Comparison of ENCODE assay signal across 9 mouse cellular contexts in the genomic region with DNA sequence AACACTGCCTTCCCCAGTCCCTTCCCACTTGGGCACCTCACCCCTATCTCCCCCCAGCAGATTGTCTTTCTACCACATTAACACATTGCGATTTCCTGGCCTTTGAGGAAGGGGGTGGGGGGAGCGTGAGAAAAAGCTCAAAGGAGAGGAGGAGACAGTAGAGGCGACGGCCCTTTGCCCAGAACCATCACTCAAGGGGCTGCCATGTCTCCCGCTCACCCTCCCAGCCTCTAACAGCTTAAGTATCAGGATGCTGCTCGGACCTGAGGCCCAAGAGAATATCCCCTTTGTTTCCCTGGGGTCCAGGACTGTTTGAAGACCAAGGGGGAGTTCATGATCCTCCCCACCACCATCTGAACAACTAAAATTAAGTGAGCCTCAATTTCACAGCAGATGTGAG. TPM values are rescaled to one million over a fixed set of nuclear protein-coding genes. Genes with fewer than 3 reads are reported as not detected.
DNase-seq lines count a peak whose midpoint lies in the region; ATAC-seq and TF ChIP-seq lines count a peak whose summit lies in the region.
"Had no signal": no experiment of that assay in that cellular context is flagged by ENCODE, and none has a peak within 500 bp of the region (broad histone marks: within the 10 kb centered on the region; RNA-seq: fewer than 3 reads in every experiment).

No protein-coding gene starts in this region.

- WGBS in lung, postnatal 0 days = 5% methylated on average over 5 of the region's 6 CpGs
- 14% methylated on average over 6 of the region's 6 CpGs for WGBS in lung, adult 2 months
- WGBS in forebrain, embryonic 14.5 days = 2% methylated on average over 6 of the region's 6 CpGs
- WGBS in limb, embryonic 15.5 days = 6% methylated on average over 6 of the region's 6 CpGs
- 5% methylated on average over 6 of the region's 6 CpGs for WGBS in stomach, embryonic 16.5 days

- H3K9me3 ChIP-seq in lung, postnatal 0 days (ENCODE audit: low read length) = no peaks in the 10 kb centered on the region
- H3K9me3 ChIP-seq in forebrain, embryonic 14.5 days (replicated peaks; ENCODE audit: control insufficient read depth, low read length) = no peaks in the 10 kb centered on the region
- no peaks in the 10 kb centered on the region for H3K9me3 ChIP-seq in limb, embryonic 15.5 days
- H3K9me3 ChIP-seq in stomach, embryonic 16.5 days (replicated peaks; ENCODE audit: control insufficient read depth, low read length) = no peaks in the 10 kb centered on the region

- no peak for TF ChIP-seq CTCF in lung, postnatal 0 days (IDR thresholded peaks at IDR 0.05)
- no peak for TF ChIP-seq CTCF in lung, adult 2 months (IDR thresholded peaks at IDR 0.05; ENCODE audit: insufficient read depth, low read length)

- no peaks in the 10 kb centered on the region for H3K36me3 ChIP-seq in lung, postnatal 0 days (ENCODE audit: insufficient read depth, low read length)
- H3K36me3 ChIP-seq in forebrain, embryonic 14.5 days (ENCODE audit: control insufficient read depth, insufficient read depth, low read length) = no peaks in the 10 kb centered on the region
- H3K36me3 ChIP-seq in limb, embryonic 15.5 days = no peaks in the 10 kb centered on the region
- H3K36me3 ChIP-seq in stomach, embryonic 16.5 days (ENCODE audit: control insufficient read depth, insufficient read depth, low read length) = no peaks in the 10 kb centered on the region

- ATAC-seq in lung, postnatal 0 days = no peak
- ATAC-seq in forebrain, embryonic 14.5 days = no peak
- no peak for ATAC-seq in limb, embryonic 15.5 days (ENCODE audit: insufficient number of reproducible peaks, low FRiP score, low TSS enrichment, low read depth)
- no peak for ATAC-seq in stomach, embryonic 16.5 days (ENCODE audit: insufficient read depth, low FRiP score)

- H3K27ac ChIP-seq in lung, postnatal 0 days (ENCODE audit: low read length) = no peak overlapping the region
- H3K27ac ChIP-seq in forebrain, embryonic 14.5 days (ENCODE audit: low read depth, low read length) = no peak overlapping the region
- H3K27ac ChIP-seq in limb, embryonic 15.5 days = no peak overlapping the region
- no peak overlapping the region for H3K27ac ChIP-seq in stomach, embryonic 16.5 days (ENCODE audit: low read length)
- H3K27ac ChIP-seq: macrophage had no signal

- no peak for TF ChIP-seq POLR2A in lung, adult 2 months (IDR thresholded peaks at IDR 0.05; ENCODE audit: borderline replicate concordance, extremely low read depth, low read depth, low read length)

- DNase-seq in lung, postnatal 0 days (ENCODE audit: low spot score) = no peak
- DNase-seq in lung, adult 2 months = no peak
- DNase-seq in forebrain, embryonic 14.5 days (ENCODE audit: low spot score) = no peak
- no peak for DNase-seq in thymus, postnatal 36 days
- DNase-seq in adrenal gland, postnatal 25 days = no peak
- DNase-seq: cerebellum, adult 8-10 months had no signal

- H3K4me2 ChIP-seq in lung, postnatal 0 days (replicated peaks; ENCODE audit: low read depth, low read length) = peak overlapping the region; percentile 22; the same call in 1 of the 2 replicates
- H3K4me2 ChIP-seq in forebrain, embryonic 14.5 days (ENCODE audit: low read length) = 0 out of 2 replicates have a peak overlapping the region, but pooled peaks have one; percentile 20
- no peak overlapping the region for H3K4me2 ChIP-seq in limb, embryonic 15.5 days
- H3K4me2 ChIP-seq in stomach, embryonic 16.5 days (ENCODE audit: low read depth, low read length) = no peak overlapping the region

- H3K27me3 ChIP-seq in lung, postnatal 0 days (replicated peaks; ENCODE audit: insufficient read depth, low read length) = peaks cover 94% of the 10 kb centered on the region
- peaks cover 97% of the 10 kb centered on the region for H3K27me3 ChIP-seq in forebrain, embryonic 14.5 days (replicated peaks; ENCODE audit: control insufficient read depth, insufficient read depth, low read length)
- H3K27me3 ChIP-seq in limb, embryonic 15.5 days = peaks cover 98% of the 10 kb centered on the region
- H3K27me3 ChIP-seq in stomach, embryonic 16.5 days (ENCODE audit: control insufficient read depth, insufficient read depth, low read length) = peaks cover 91% of the 10 kb centered on the region

- H3K4me1 ChIP-seq in lung, postnatal 0 days (ENCODE audit: insufficient read depth, low read depth, low read length) = peaks cover 16% of the 10 kb centered on the region; the same call in 1 of the 2 replicates
- H3K4me1 ChIP-seq in lung, adult 2 months (ENCODE audit: control insufficient read depth, insufficient read depth, low read length) = 0 out of 2 replicates have a peak, but pooled peaks cover 3% of the 10 kb centered on the region
- H3K4me1 ChIP-seq in forebrain, embryonic 14.5 days (ENCODE audit: control insufficient read depth, insufficient read depth, low read length) = peaks cover 13% of the 10 kb centered on the region
- H3K4me1 ChIP-seq in limb, embryonic 15.5 days = peaks cover 52% of the 10 kb centered on the region
- peaks cover 17% of the 10 kb centered on the region; the same call in 1 of the 2 replicates for H3K4me1 ChIP-seq in stomach, embryonic 16.5 days (ENCODE audit: control insufficient read depth, insufficient read depth, low read length)

- no peak overlapping the region for H3K9ac ChIP-seq in lung, postnatal 0 days (replicated peaks; ENCODE audit: low read depth)
- H3K9ac ChIP-seq in forebrain, embryonic 14.5 days (ENCODE audit: low read length) = 0 out of 2 replicates have a peak overlapping the region, but pooled peaks have one; percentile 1
- H3K9ac ChIP-seq in limb, embryonic 15.5 days = no peak overlapping the region
- no peak overlapping the region for H3K9ac ChIP-seq in stomach, embryonic 16.5 days (ENCODE audit: low read length)

- no peak for TF ChIP-seq EP300 in lung, postnatal 0 days (IDR thresholded peaks at IDR 0.05)

- peak overlapping the region; percentile 25; the same call in 1 of the 2 replicates for H3K4me3 ChIP-seq in lung, postnatal 0 days (ENCODE audit: low read depth, low read length)
- H3K4me3 ChIP-seq in lung, adult 2 months (replicated peaks; ENCODE audit: extremely low read depth, low read depth, low read length) = no peak overlapping the region
- peak overlapping the region; percentile 35 for H3K4me3 ChIP-seq in forebrain, embryonic 14.5 days (ENCODE audit: low read depth, low read length)
- 0 out of 2 replicates have a peak overlapping the region, but pooled peaks have one; percentile 5 for H3K4me3 ChIP-seq in limb, embryonic 15.5 days
- 0 out of 2 replicates have a peak overlapping the region, but pooled peaks have one; percentile 0 for H3K4me3 ChIP-seq in stomach, embryonic 16.5 days (replicated peaks; ENCODE audit: low read length)

RNA-seq across cellular contexts. Expression of a gene that starts 1.8 kb away (rescaled TPM):
- polyA plus RNA-seq in lung, postnatal 0 days (2015; fragmentation: Nextera tagmentation; extraction: Ambion mirVana) = 0.13 TPM in 1 of 2 replicates, not detected in the other
- polyA plus RNA-seq in lung, adult 2 months (2012; rRNA removed) = 0.06 TPM in 1 of 2 replicates, not detected in the other
- polyA plus RNA-seq in forebrain, embryonic 14.5 days (2014; fragmentation: Nextera tagmentation; extraction: Ambion mirVana) = 20.3 and 20.7 TPM in 2 replicates
- polyA plus RNA-seq in limb, embryonic 15.5 days (2015; fragmentation: Nextera tagmentation; extraction: Ambion mirVana) = 0.14 and 0.34 TPM in 2 replicates
- not detected in 2 replicates for polyA plus RNA-seq in stomach, embryonic 16.5 days (2015; fragmentation: Nextera tagmentation; extraction: Ambion mirVana)
- total RNA-seq in adrenal gland, postnatal 25 days (2021) = not detected in 2 replicates

Comparison
In these comparisons a context has a peak if more than half of its experiments do, and no peak if none do; other contexts are left out.
1. H3K4me2 ChIP-seq: peak in lung, postnatal 0 days (single experiment) and forebrain, embryonic 14.5 days (single experiment); none in limb, embryonic 15.5 days (single experiment) and stomach, embryonic 16.5 days (single experiment).
2. RNA of a gene that starts 1.8 kb away (polyA plus RNA-seq): 20.3 to 20.7 TPM in forebrain, embryonic 14.5 days; 0.14 to 0.34 TPM in limb, embryonic 15.5 days, 0.13 TPM in lung, postnatal 0 days, not detected in stomach, embryonic 16.5 days and 0.06 TPM in lung, adult 2 months; every median in the first group is over 10 times any median in the second.